Mouse (Mus musculus): ENCODE measurements at regions not wholly inside any gene's neighbourhood (a gene's known extent, or its start where the extent isn't known, plus 50 kb on each side); places are given as distances from the start of the nearest gene placed in this dataset.
A peak's percentile ranks its signal among the peaks of the same experiment; 100 is the strongest.

GRCm38 (mm10) chr12:106618684-106619083 is 608.7 kb downstream of the Vrk1 start:
- no peak for DNase-seq (ENCODE audit: low spot score)
- 95% methylated on average over 6 of the region's 6 CpGs for WGBS

GRCm38 (mm10) chr12:106626786-106627185 is 616.8 kb downstream of the Vrk1 start:
- Histone ChIP-seq H3K4me3 (no peak overlapping the region), H3K36me3 (no peaks in the 10 kb centered on the region), H3K4me1 (replicated peaks) (0 out of 2 replicates have a peak, but pooled peaks cover 2% of the 10 kb centered on the region), H3K9me3 (no peaks in the 10 kb centered on the region), H3K27me3 (ENCODE audit: insufficient read depth, poor library complexity, severe bottlenecking) (no peaks in the 10 kb centered on the region), H3K27ac (no peak overlapping the region)
- 61% methylated on average over 15 of the region's 15 CpGs for whole genome bisulfite sequencing
- DNase-seq (ENCODE audit: low spot score): no peak

More at GRCm38 (mm10) chr12:106618684-106619083, 608.7 kb downstream of the Vrk1 start:
- Histone ChIP-seq H3K27ac (no peak overlapping the region), H3K36me3 (no peaks in the 10 kb centered on the region), H3K27me3 (ENCODE audit: insufficient read depth, poor library complexity, severe bottlenecking) (no peaks in the 10 kb centered on the region), H3K4me1 (replicated peaks) (no peaks in the 10 kb centered on the region), H3K9me3 (no peaks in the 10 kb centered on the region), H3K4me3 (no peak overlapping the region)

- Histone ChIP-seq H3K4me1 (replicated peaks) (no peaks in the 10 kb centered on the region), H3K9me3 (no peaks in the 10 kb centered on the region), H3K27ac (no peak overlapping the region), H3K36me3 (no peaks in the 10 kb centered on the region), H3K27me3 (ENCODE audit: insufficient read depth, poor library complexity, severe bottlenecking) (no peaks in the 10 kb centered on the region), H3K4me3 (no peak overlapping the region)
- 86% methylated on average over 7 of the region's 7 CpGs for WGBS
- no peak for DNase-seq (ENCODE audit: low spot score)
These were observed 622.5 kb downstream of the Vrk1 start for GRCm38 (mm10) chr12:106632566-106632965.

- 17% methylated on average over 8 of the region's 8 CpGs for WGBS
- H3K27me3 ChIP-seq (ENCODE audit: insufficient read depth, poor library complexity, severe bottlenecking): no peaks in the 10 kb centered on the region
- H3K4me3 ChIP-seq: no peak overlapping the region
- H3K4me1 ChIP-seq (replicated peaks): no peaks in the 10 kb centered on the region
- no peaks in the 10 kb centered on the region for H3K9me3 ChIP-seq
- H3K27ac ChIP-seq: no peak overlapping the region
- DNase-seq (ENCODE audit: low spot score): peak; percentile 72
- H3K36me3 ChIP-seq: no peaks in the 10 kb centered on the region
These were observed 623.1 kb downstream of the Vrk1 start for GRCm38 (mm10) chr12:106633096-106633495.

- Histone ChIP-seq H3K9me3 (no peaks in the 10 kb centered on the region), H3K4me1 (replicated peaks) (peaks cover 11% of the 10 kb centered on the region), H3K27me3 (ENCODE audit: insufficient read depth, poor library complexity, severe bottlenecking) (no peaks in the 10 kb centered on the region), H3K27ac (0 out of 2 replicates have a peak overlapping the region, but pooled peaks have one; percentile 45), H3K36me3 (no peaks in the 10 kb centered on the region), H3K4me3 (no peak overlapping the region)
- no peak for DNase-seq (ENCODE audit: low spot score)
- 19% methylated on average over 8 of the region's 8 CpGs for WGBS
These were observed 648.3 kb downstream of the Vrk1 start for GRCm38 (mm10) chr12:106658317-106658716.

DNA sequence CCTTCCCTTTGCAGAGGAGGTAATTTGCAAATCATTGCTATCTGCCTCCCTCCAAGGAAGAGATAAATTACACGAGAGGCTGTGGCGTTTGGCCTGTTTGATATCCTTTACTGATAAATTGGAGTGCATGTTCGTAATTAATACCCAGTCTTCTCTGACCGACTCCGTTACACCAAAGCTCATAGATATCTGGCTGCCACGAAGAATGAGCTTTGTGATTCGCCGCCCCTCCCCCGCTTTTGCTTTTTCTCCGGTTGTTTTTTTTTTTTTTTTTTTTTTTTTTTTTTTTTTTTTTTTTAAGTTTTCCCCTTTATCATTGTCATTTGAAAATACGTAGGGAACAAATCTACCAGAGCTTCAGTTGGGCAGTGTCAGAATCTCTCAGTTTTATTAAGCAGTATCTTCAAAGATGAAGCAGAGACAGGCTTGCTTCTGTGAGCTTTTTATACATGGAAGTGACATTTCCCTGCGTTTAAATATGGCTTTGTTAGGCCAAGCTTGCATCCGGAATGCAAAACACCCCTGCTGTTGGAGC is 663.3 kb downstream of the Vrk1 start:
- Histone ChIP-seq H3K27me3 (ENCODE audit: insufficient read depth, poor library complexity, severe bottlenecking) (no peaks in the 10 kb centered on the region), H3K27ac (no peak overlapping the region), H3K9me3 (no peaks in the 10 kb centered on the region), H3K36me3 (no peaks in the 10 kb centered on the region), H3K4me1 (replicated peaks) (peaks cover 11% of the 10 kb centered on the region), H3K4me3 (no peak overlapping the region)
- WGBS: 31% methylated on average over 13 of the region's 13 CpGs
- no peak for DNase-seq (ENCODE audit: low spot score)

GRCm38 (mm10) chr12:106674741-106675140 is 664.7 kb downstream of the Vrk1 start:
- Histone ChIP-seq H3K9me3 (no peaks in the 10 kb centered on the region), H3K4me1 (replicated peaks) (peaks cover 11% of the 10 kb centered on the region), H3K27me3 (ENCODE audit: insufficient read depth, poor library complexity, severe bottlenecking) (no peaks in the 10 kb centered on the region), H3K36me3 (no peaks in the 10 kb centered on the region), H3K4me3 (no peak overlapping the region), H3K27ac (no peak overlapping the region)
- WGBS: 100% methylated on average over 1 of the region's 1 CpGs
- no peak for DNase-seq (ENCODE audit: low spot score)

- DNase-seq (ENCODE audit: low spot score): no peak
- Histone ChIP-seq H3K4me3 (no peak overlapping the region), H3K4me1 (replicated peaks) (peaks cover 11% of the 10 kb centered on the region), H3K9me3 (no peaks in the 10 kb centered on the region), H3K27ac (no peak overlapping the region), H3K27me3 (ENCODE audit: insufficient read depth, poor library complexity, severe bottlenecking) (no peaks in the 10 kb centered on the region), H3K36me3 (no peaks in the 10 kb centered on the region)
- WGBS: 93% methylated on average over 3 of the region's 3 CpGs
These were observed 666.1 kb downstream of the Vrk1 start for GRCm38 (mm10) chr12:106676136-106676535.

GRCm38 (mm10) chr12:106676566-106676965 is 666.5 kb downstream of the Vrk1 start:
- WGBS: 81% methylated on average over 7 of the region's 7 CpGs
- no peak for DNase-seq (ENCODE audit: low spot score)

GRCm38 (mm10) chr12:106685986-106686385 is 676.0 kb downstream of the Vrk1 start:
- no peak overlapping the region for H3K27ac ChIP-seq
- DNase-seq (ENCODE audit: low spot score): no peak
- no peaks in the 10 kb centered on the region for H3K9me3 ChIP-seq
- 93% methylated on average over 5 of the region's 5 CpGs for WGBS
- H3K36me3 ChIP-seq: no peaks in the 10 kb centered on the region
- H3K27me3 ChIP-seq (ENCODE audit: insufficient read depth, poor library complexity, severe bottlenecking): peaks cover 8% of the 10 kb centered on the region; the same call in 1 of the 2 replicates
- H3K4me3 ChIP-seq: no peak overlapping the region
- no peaks in the 10 kb centered on the region; the same call in 1 of the 2 replicates for H3K4me1 ChIP-seq (replicated peaks)

More at GRCm38 (mm10) chr12:106676566-106676965, 666.5 kb downstream of the Vrk1 start:
- Histone ChIP-seq H3K36me3 (no peaks in the 10 kb centered on the region), H3K9me3 (no peaks in the 10 kb centered on the region), H3K4me3 (no peak overlapping the region), H3K4me1 (replicated peaks) (peaks cover 11% of the 10 kb centered on the region), H3K27ac (no peak overlapping the region), H3K27me3 (ENCODE audit: insufficient read depth, poor library complexity, severe bottlenecking) (no peaks in the 10 kb centered on the region)

DNA sequence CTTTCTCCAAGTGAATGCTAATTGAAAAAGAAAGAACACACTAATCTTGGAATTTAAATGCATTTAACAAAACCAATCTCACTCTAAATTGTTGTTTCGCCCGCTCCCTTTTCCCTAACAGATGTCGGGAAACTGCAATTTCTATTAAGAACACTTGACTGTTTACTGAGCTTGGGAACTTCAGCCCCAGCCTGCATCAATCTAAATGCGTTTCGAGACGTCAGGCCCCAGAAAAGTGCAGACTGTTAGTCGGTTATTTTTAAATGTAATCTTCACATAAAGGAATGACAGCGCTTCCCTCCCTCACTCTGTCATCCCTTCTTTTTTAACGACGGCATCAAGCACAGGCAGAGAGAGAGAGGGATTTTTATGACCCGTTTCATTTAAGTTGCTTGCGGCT is 677.7 kb downstream of the Vrk1 start:
- Histone ChIP-seq H3K4me1 (replicated peaks) (no peaks in the 10 kb centered on the region; the same call in 1 of the 2 replicates), H3K27me3 (ENCODE audit: insufficient read depth, poor library complexity, severe bottlenecking) (peaks cover 9% of the 10 kb centered on the region; the same call in 1 of the 2 replicates), H3K9me3 (no peaks in the 10 kb centered on the region), H3K27ac (no peak overlapping the region), H3K4me3 (no peak overlapping the region), H3K36me3 (no peaks in the 10 kb centered on the region)
- no peak for DNase-seq (ENCODE audit: low spot score)
- WGBS: 51% methylated on average over 12 of the region's 12 CpGs

GRCm38 (mm10) chr12:106688156-106688740 is 678.2 kb downstream of the Vrk1 start:
- DNase-seq (ENCODE audit: low spot score): no peak
- 92% methylated on average over 17 of the region's 17 CpGs for WGBS
- Histone ChIP-seq H3K4me1 (replicated peaks) (no peaks in the 10 kb centered on the region; the same call in 1 of the 2 replicates), H3K36me3 (no peaks in the 10 kb centered on the region), H3K27ac (no peak overlapping the region), H3K9me3 (no peaks in the 10 kb centered on the region), H3K27me3 (ENCODE audit: insufficient read depth, poor library complexity, severe bottlenecking) (peaks cover 11% of the 10 kb centered on the region; the same call in 1 of the 2 replicates), H3K4me3 (no peak overlapping the region)

- 74% methylated on average over 5 of the region's 5 CpGs for WGBS
- no peak overlapping the region for H3K27ac ChIP-seq
These were observed 692.9 kb downstream of the Vrk1 start for GRCm38 (mm10) chr12:106702958-106703357.

More at GRCm38 (mm10) chr12:106702958-106703357, 692.9 kb downstream of the Vrk1 start:
- no peaks in the 10 kb centered on the region for H3K9me3 ChIP-seq
- 0 out of 2 replicates have a peak, but pooled peaks cover 5% of the 10 kb centered on the region for H3K4me1 ChIP-seq (replicated peaks)
- H3K36me3 ChIP-seq: no peaks in the 10 kb centered on the region
- no peak for DNase-seq (ENCODE audit: low spot score)
- H3K27me3 ChIP-seq (ENCODE audit: insufficient read depth, poor library complexity, severe bottlenecking): no peaks in the 10 kb centered on the region
- H3K4me3 ChIP-seq: no peak overlapping the region

All from hindbrain, embryonic 10.5 days (tissue).